8 mouse cellular contexts compared by ENCODE assay signal in the genomic region with DNA sequence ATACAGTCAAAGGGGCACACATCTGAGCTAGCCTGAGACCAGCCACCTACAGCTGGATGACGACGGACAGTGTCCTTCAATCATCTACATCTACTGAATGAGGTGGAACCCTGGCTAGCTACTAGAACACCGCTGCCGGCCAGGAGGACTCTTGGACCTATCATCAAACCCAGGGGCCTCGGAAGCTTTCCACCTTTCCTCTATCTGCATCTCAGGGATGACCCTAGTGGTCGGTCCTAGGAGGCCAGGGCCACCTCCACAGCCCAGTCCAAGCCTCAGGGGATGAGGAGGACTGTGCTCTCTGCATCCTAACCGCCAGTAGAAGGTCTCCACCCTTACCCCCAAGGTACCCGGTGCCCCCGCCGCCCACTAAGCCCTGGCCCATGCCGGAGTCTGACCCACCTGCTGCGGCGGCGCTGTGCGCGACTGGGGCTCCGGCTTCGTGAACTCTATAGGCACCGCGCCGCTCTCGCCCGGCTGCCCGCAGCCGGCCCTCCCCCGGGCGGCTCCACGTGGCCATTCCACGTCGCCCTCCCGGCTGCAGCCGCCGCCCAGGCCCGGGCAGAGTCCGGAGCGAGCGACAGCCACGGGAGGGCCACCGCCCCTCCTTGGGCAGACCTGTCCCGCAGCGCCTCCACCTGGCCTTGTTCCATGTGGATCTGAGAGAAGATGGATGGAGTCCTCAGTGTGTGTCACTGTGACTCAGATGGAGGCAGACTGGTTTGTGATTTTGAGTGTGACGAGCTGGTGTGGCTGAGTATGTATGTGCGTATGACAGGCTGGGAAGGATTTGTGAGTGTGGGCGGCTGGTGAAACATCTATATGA. TPM values are rescaled to one million over a fixed set of nuclear protein-coding genes. Genes with fewer than 3 reads are reported as not detected.
A peak's percentile ranks its signal among the peaks of the same experiment; 100 is the strongest.
DNase-seq lines count a peak whose midpoint lies in the region; ATAC-seq and TF ChIP-seq lines count a peak whose summit lies in the region.

A gene (minus strand): TSS at position 636 of the 826 bp plus-strand sequence.

- H3K27me3 ChIP-seq in C2C12 (ENCODE audit: control insufficient read depth, insufficient read depth, insufficient read length), result no peaks in the 10 kb centered on the region
- peaks cover 9% of the 10 kb centered on the region; the same call in 1 of the 2 replicates for H3K27me3 ChIP-seq in embryonic facial prominence, embryonic 14.5 days (replicated peaks; ENCODE audit: control insufficient read depth, insufficient read depth, low read length)
- H3K27me3 ChIP-seq in heart, postnatal 0 days (ENCODE audit: control insufficient read depth, insufficient read depth, low read length), result no peaks in the 10 kb centered on the region
- H3K27me3 ChIP-seq in liver, embryonic 13.5 days, result peaks cover 29% of the 10 kb centered on the region
- no peaks in the 10 kb centered on the region for H3K27me3 ChIP-seq in neural tube, embryonic 11.5 days (ENCODE audit: control insufficient read depth, insufficient read depth, low read length)

- H3K9me3 ChIP-seq in embryonic facial prominence, embryonic 14.5 days (ENCODE audit: control insufficient read depth, low read length), result no peaks in the 10 kb centered on the region
- H3K9me3 ChIP-seq in heart, postnatal 0 days (replicated peaks; ENCODE audit: control insufficient read depth, low read length), result no peaks in the 10 kb centered on the region
- no peaks in the 10 kb centered on the region for H3K9me3 ChIP-seq in liver, embryonic 13.5 days (replicated peaks)
- H3K9me3 ChIP-seq in neural tube, embryonic 11.5 days (ENCODE audit: control insufficient read depth, low read length), result no peaks in the 10 kb centered on the region

- H3K79me2 ChIP-seq in C2C12 (ENCODE audit: control insufficient read depth, insufficient read depth), result peaks cover 1% of the 10 kb centered on the region

- no peak for TF ChIP-seq EP300 in heart, postnatal 0 days (IDR thresholded peaks at IDR 0.05; ENCODE audit: low read depth)

- H3K4me3 ChIP-seq in C2C12 (ENCODE audit: insufficient read depth, poor library complexity, severe bottlenecking), result no peak within 1 kb of the TSS
- peak within 1 kb of the TSS; percentile 47 for H3K4me3 ChIP-seq in embryonic facial prominence, embryonic 14.5 days (ENCODE audit: low read depth, low read length)
- H3K4me3 ChIP-seq in heart, postnatal 0 days (ENCODE audit: low read depth, low read length), result peak within 1 kb of the TSS; percentile 42
- H3K4me3 ChIP-seq in liver, embryonic 13.5 days (replicated peaks), result peak within 1 kb of the TSS; percentile 49
- H3K4me3 ChIP-seq in neural tube, embryonic 11.5 days (ENCODE audit: low read depth, low read length), result peak within 1 kb of the TSS; percentile 45

- H3K79me3 ChIP-seq in C2C12 (ENCODE audit: low read depth), result no peaks in the 10 kb centered on the region

- H3K4me2 ChIP-seq in embryonic facial prominence, embryonic 14.5 days (ENCODE audit: low read depth, low read length), result peak within 1 kb of the TSS; percentile 84
- peak within 1 kb of the TSS; percentile 73 for H3K4me2 ChIP-seq in heart, postnatal 0 days (ENCODE audit: low read depth, low read length)
- H3K4me2 ChIP-seq in liver, embryonic 13.5 days, result peak within 1 kb of the TSS; percentile 66
- H3K4me2 ChIP-seq in neural tube, embryonic 11.5 days (ENCODE audit: low read depth), result peak within 1 kb of the TSS; percentile 87

- WGBS in embryonic facial prominence, embryonic 14.5 days, result 8% methylated on average over 25 of the region's 44 CpGs
- WGBS in heart, postnatal 0 days, result 7% methylated on average over 43 of the region's 44 CpGs
- WGBS in liver, embryonic 13.5 days (ENCODE audit: insufficient replicate concordance), result 8% methylated on average over 44 of the region's 44 CpGs
- WGBS in neural tube, embryonic 11.5 days, result 5% methylated on average over 44 of the region's 44 CpGs

- H3K36me3 ChIP-seq in C2C12 (ENCODE audit: control insufficient read depth, insufficient read depth), result no peaks in the 10 kb centered on the region
- H3K36me3 ChIP-seq in embryonic facial prominence, embryonic 14.5 days (ENCODE audit: control insufficient read depth, insufficient read depth, low read length), result no peaks in the 10 kb centered on the region
- H3K36me3 ChIP-seq in heart, postnatal 0 days (replicated peaks; ENCODE audit: control insufficient read depth, insufficient read depth, low read length), result no peaks in the 10 kb centered on the region
- no peaks in the 10 kb centered on the region for H3K36me3 ChIP-seq in liver, embryonic 13.5 days
- H3K36me3 ChIP-seq in neural tube, embryonic 11.5 days (ENCODE audit: control insufficient read depth, insufficient read depth, low read length), result no peaks in the 10 kb centered on the region

- H3K4me1 ChIP-seq in embryonic facial prominence, embryonic 14.5 days (ENCODE audit: control insufficient read depth, insufficient read depth, low read length), result peaks cover 8% of the 10 kb centered on the region
- peaks cover 2% of the 10 kb centered on the region; the same call in 1 of the 2 replicates for H3K4me1 ChIP-seq in heart, postnatal 0 days (ENCODE audit: control insufficient read depth, insufficient read depth)
- H3K4me1 ChIP-seq in liver, embryonic 13.5 days (replicated peaks), result peaks cover 24% of the 10 kb centered on the region
- H3K4me1 ChIP-seq in neural tube, embryonic 11.5 days (ENCODE audit: control insufficient read depth, insufficient read depth, low read length), result no peaks in the 10 kb centered on the region

- no peak within 1 kb of the TSS for H3K27ac ChIP-seq in embryonic facial prominence, embryonic 14.5 days (replicated peaks; ENCODE audit: low read depth, low read length)
- H3K27ac ChIP-seq in heart, postnatal 0 days (ENCODE audit: low read depth), result no peak within 1 kb of the TSS
- no peak within 1 kb of the TSS for H3K27ac ChIP-seq in liver, embryonic 13.5 days
- no peak within 1 kb of the TSS for H3K27ac ChIP-seq in neural tube, embryonic 11.5 days (ENCODE audit: low read depth, low read length)

- TF ChIP-seq CTCF in C2C12 (IDR thresholded peaks at IDR 0.05; ENCODE audit: control insufficient read depth, insufficient read depth, insufficient read length), result peak; percentile 50
- TF ChIP-seq CTCF in heart, postnatal 0 days (IDR thresholded peaks at IDR 0.05; ENCODE audit: low read depth), result peak; percentile 46

- peak; percentile 85 for DNase-seq in adrenal gland, postnatal 14 days
- peak; percentile 75 for DNase-seq in embryonic facial prominence, embryonic 14.5 days (ENCODE audit: low spot score)
- peak; percentile 28 for DNase-seq in heart, postnatal 0 days (ENCODE audit: low spot score)
- DNase-seq in kidney, postnatal 36 days, result peak; percentile 86 to 88
- DNase-seq in liver, embryonic 13.5 days, result peak; percentile 30
- DNase-seq in neural tube, embryonic 11.5 days (ENCODE audit: low spot score), result peak; percentile 68
- DNase-seq in urinary bladder, adult 2 months (ENCODE audit: low spot score), result peak; percentile 44

- peak within 1 kb of the TSS; percentile 28 for H3ac ChIP-seq in C2C12 (ENCODE audit: control insufficient read depth, insufficient read length, low read depth)

- H3K9ac ChIP-seq in embryonic facial prominence, embryonic 14.5 days (ENCODE audit: low read depth, low read length), result peak within 1 kb of the TSS; percentile 67
- peak within 1 kb of the TSS; percentile 40; the same call in 1 of the 2 replicates for H3K9ac ChIP-seq in heart, postnatal 0 days (replicated peaks; ENCODE audit: low read depth, low read length)
- peak within 1 kb of the TSS; percentile 62 for H3K9ac ChIP-seq in liver, embryonic 13.5 days
- H3K9ac ChIP-seq in neural tube, embryonic 11.5 days (ENCODE audit: low read length), result peak within 1 kb of the TSS; percentile 75

- ATAC-seq in embryonic facial prominence, embryonic 14.5 days (ENCODE audit: low read depth), result peak; percentile 20; the same call in 1 of the 2 replicates
- peak; percentile 34; the same call in 1 of the 2 replicates for ATAC-seq in heart, postnatal 0 days (ENCODE audit: insufficient read depth, low read depth)
- no peak; the same call in 1 of the 2 replicates for ATAC-seq in liver, embryonic 13.5 days (ENCODE audit: low read depth)
- ATAC-seq in neural tube, embryonic 11.5 days (ENCODE audit: insufficient read depth, low FRiP score, low TSS enrichment), result 0 out of 2 replicates have a peak, but pooled peaks have one; percentile 36

TF ChIP-seq in C2C12, 6 proteins besides CTCF, POLR2A, EP300 and RAD21:
- TF ChIP-seq MAX (IDR thresholded peaks at IDR 0.05) (peak; percentile 34), MYOG (IDR thresholded peaks at IDR 0.05; ENCODE audit: control insufficient read depth, extremely low read depth, insufficient read length) (no peak)

RNA-seq across cellular contexts. Expression of the gene that starts here (rescaled TPM):
- 8.2 TPM for polyA plus RNA-seq in C2C12 (2012; fragmentation: generic; extraction: Trizol)
- 0.56 and 0.86 TPM in 2 replicates for total RNA-seq in adrenal gland, postnatal 14 days (2021)
- 30.9 and 51.1 TPM in 2 replicates for polyA plus RNA-seq in embryonic facial prominence, embryonic 14.5 days (2014; fragmentation: Nextera tagmentation; extraction: Ambion mirVana)
- 0.77 and 3.0 TPM in 2 replicates for total RNA-seq in heart, postnatal 0 days (2014; rRNA removed; ENCODE audit: low replicate concordance)
- 1.1 and 1.2 TPM in 2 replicates for polyA plus RNA-seq in heart, postnatal 0 days (2015; fragmentation: Nextera tagmentation; extraction: Ambion mirVana)
- 5.4 and 5.6 TPM in 2 replicates for polyA plus RNA-seq in liver, embryonic 13.5 days (2015; fragmentation: Nextera tagmentation; extraction: Ambion mirVana)
- 8.6 and 9.1 TPM in 2 replicates for polyA plus RNA-seq in neural tube, embryonic 11.5 days (2014; fragmentation: Nextera tagmentation; extraction: Ambion mirVana)
- 14.0 and 15.0 TPM in 2 replicates for polyA plus RNA-seq in urinary bladder, adult 2 months (2012; rRNA removed)

Comparison
In these comparisons a context has a peak if more than half of its experiments do, and no peak if none do; other contexts are left out.
1. Peak in DNase-seq in adrenal gland, postnatal 14 days; RNA of the gene not detected or under 1 TPM.
2. DNase-seq: peak in every context shown above with its lines; median percentile 87 in kidney, postnatal 36 days; 85 in adrenal gland, postnatal 14 days; 75 in embryonic facial prominence, embryonic 14.5 days; 68 in neural tube, embryonic 11.5 days; 44 in urinary bladder, adult 2 months; 30 in liver, embryonic 13.5 days; 28 in heart, postnatal 0 days.